Mouse (Mus musculus): ENCODE measurements around the gene Catsper2. TPM values are rescaled to one million over a fixed set of nuclear protein-coding genes. Genes with fewer than 3 reads are reported as not detected.

The Catsper2 gene
- total RNA-seq (2021) = 1 to 10 TPM; 5.7 to 6.4 TPM

DNA sequence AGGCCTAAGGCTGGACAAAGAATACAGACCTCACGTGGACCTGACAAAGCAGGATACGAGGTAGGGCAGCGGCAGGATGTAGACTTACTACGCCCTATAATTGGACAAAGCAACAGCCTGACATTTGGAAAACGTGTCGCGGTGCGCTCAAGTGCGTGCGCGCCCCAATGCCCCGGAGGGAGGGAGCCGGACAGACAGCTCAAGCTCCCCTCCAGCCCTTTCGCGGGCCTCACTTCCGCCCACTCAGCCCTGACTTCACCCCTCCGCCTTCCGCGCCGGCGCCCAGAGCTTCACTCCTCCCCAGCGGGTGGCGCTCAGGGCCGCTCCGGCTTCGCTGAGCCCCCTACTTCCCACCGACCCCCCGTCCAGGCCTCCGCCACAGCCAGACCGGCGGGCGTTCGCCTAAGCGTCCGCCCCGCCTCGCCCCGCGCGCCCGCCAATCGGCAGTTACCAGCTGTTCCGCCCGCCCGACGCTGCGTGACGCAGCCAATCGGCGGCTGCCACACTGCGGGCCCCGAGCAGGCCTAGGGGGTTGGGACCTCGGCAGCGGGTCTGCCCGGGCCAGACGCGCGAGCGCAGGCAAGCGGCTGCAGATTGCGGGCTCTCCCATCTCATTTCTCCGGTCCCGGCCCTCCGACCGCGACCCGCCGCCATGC, at the start of gene Catsper2, which contains the start of gene Pdia3:
Gene Catsper2 (minus strand): TSS at position 406 of the 656 bp plus-strand sequence.
Gene Pdia3 (plus strand): TSS at position 389 of the 656 bp plus-strand sequence.
- peak; percentile 98 for DNase-seq

DNA sequence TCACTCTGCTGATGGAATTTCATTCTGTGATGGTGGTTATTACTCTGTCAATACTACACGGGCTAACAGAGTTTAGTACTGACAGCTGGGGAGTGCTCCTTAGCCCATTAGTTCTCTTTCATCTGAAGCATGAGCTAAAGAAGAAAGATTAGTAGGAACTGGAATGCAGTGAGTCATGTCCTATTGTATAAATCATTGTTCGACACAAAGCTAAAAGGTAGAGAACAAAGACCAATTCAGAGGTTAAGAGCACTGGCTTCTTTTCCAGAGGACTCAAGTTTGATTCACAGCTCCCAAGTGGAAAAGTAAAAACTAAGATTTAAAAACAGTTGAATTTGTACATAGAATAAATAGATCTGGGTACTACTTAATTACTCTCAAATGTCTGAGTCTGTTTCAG, 46.5 kb upstream of the Catsper2 start:
- DNase-seq = no peak

DNA sequence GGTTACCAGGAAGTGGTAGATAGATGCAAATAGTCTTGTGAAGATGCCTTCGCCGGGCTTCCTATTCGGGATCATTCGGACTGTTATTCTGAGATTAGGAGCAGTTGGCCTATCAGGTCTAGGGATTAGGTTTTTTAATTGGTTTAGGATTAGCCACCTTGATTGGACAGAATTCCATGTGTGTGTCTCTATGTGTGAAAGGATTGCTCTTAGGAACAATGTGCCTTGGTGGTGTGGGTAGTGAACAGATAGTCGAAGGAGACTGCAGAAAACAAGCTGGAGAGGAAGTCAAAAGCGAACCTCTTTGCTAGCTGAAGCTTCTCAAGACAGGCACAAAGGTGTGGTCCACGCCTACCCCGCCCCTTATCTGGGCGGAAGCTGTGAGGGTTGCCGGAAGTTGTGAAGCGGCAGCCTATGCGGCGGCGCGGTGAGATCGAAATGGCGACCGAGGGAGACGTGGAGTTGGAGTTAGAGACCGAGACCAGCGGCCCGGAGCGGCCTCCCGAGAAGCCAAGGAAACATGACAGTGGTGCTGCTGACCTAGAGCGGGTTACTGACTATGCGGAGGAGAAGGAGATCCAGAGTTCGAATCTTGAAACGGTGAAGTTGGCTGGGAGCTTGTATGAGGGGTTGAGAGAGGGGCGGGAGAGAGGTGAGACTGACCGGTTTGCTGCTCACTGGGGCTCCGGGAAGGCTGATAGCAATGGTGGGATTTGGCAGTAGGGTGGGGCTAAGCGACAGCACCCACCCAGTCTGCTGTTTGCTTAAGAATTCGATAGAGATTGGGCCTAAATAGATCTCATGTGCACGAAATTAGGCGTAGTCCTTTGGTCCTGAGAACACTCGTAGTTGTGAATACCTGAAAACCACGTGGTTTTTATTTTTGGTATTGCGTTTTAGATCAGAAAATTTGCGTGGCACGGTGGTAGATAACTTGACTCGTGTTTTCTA, 43.4 kb upstream of the Catsper2 start, which contains the start of gene Serinc4:
Gene Serinc4 (minus strand): TSS at position 90 of the 951 bp plus-strand sequence.
- peak; percentile 80 to 86 for DNase-seq

DNA sequence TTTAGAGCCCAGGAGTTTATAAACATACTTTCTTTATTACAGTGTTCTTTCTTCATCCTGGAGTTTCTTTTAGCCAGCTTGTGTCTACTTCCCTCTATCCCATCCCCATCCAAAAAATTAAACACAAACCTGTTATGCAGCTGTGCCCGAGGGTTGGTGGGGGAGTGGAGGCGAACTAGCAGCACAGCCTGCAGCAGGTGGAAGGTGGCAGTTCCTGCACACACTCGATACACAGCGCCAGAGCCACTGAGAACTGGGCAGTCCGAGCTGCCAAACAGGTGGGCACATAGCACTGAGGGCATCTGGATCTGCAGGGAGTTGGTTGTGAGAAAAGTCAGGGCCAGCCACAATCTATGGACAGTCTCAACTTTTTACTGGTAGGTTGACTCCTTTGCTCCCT, 41.9 kb upstream of the Catsper2 start:
- no peak for DNase-seq

DNA sequence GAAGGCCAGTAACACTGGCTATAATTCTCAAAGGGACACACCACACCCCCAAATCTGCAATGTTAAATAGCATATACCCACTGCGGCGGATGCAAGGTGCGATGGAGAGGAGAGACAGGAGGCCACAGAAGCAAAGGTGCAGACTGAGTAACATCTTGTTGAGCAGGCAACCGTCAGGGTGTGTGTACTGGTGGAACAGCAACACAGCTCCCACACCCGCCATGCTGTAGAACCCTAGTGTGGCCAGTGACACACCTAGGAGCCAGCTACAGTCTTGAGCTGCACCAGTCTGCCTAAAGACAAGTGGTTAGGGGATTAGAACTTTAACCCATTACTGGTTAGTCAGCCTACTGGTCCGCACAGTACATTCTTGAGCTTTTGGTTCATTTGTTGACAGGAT, 40.3 kb upstream of the Catsper2 start:
- no peak for DNase-seq

DNA sequence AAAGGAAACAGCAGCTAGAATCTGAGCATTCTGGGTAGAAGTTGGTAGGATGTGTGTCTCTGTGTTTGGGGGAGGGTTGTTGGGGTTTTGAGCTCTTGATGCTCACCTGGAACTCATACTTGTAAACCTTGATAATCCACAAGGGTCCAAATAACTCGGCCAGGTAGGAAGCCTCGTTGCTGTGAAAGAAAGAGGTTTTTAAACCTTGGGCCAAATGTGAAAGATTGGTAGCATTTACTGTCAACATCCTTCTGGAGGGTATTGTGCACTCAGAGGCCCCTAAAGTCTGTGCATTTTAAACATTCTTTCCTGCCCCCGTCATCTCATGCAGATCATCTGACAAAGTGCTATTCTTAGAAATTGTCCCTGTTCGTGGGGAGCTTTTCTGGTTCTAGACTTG, 39.4 kb upstream of the Catsper2 start, which contains the start of gene Hypk:
Gene Hypk (plus strand): TSS at position 301 of the 400 bp plus-strand sequence.
- DNase-seq = no peak

DNA sequence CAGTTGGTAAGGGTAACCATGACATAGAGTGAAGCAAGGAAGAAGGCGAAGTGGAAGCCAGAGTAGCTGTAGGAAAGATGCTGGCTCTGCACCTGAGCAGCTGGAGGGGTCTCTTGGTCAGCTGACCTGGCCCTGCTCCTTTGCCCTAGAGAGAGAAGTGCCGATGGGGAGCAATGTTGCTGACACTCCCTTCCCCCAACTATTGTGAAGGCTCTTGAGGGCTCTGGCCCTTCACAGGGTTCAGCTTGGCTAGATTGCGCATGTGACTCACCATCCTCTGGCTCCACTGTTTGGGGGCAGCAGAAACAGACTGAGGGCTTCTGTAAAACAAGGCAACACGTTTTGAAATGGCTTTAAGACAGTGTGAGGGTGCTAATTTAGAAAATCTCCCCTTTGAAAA, 38.8 kb upstream of the Catsper2 start:
- DNase-seq = no peak

DNA sequence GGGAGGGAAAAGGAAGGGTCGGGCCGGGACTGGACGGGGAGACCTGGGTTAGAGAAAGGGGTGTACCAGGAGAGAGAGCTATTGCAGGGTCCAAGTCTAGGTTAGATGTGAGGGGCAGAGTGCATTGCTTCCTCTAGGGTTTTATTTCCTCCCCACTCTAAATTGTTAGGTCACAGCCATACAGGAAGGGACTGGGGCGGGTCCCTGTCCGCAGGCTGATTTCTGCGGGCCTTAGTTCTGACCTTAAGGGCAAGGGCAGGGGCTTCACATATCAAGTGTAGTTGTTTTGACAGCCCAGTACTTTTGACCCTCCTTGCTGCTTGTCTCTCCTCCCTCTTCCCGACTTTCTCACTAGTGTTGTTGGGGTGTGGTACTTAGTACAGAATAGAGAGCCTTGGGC, 36.5 kb upstream of the Catsper2 start:
- no peak for DNase-seq

DNA sequence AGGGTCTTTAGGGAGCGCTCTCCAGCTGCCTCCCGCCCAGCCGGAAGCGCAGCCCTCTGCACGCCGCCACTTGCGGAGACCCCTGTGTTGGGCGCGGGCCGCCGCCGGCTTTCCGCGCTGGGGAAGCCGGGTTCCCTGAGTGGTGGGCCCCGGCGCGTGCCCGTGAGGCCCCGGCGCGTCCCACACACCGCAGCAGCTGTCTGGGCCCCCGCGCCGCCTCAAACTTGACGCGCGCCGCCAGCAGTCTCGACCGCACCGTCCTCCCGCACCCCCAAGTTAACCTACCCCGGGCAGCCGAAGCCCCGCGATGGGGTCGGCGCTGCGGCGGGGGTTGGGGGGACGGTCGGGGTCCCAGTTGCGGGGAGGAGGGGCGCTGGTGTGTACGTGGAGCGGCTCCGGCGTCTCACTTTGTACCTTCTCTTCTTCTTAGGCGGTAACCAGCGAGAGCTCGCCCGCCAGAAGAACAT, 36.0 kb upstream of the Catsper2 start:
- DNase-seq = no peak

DNA sequence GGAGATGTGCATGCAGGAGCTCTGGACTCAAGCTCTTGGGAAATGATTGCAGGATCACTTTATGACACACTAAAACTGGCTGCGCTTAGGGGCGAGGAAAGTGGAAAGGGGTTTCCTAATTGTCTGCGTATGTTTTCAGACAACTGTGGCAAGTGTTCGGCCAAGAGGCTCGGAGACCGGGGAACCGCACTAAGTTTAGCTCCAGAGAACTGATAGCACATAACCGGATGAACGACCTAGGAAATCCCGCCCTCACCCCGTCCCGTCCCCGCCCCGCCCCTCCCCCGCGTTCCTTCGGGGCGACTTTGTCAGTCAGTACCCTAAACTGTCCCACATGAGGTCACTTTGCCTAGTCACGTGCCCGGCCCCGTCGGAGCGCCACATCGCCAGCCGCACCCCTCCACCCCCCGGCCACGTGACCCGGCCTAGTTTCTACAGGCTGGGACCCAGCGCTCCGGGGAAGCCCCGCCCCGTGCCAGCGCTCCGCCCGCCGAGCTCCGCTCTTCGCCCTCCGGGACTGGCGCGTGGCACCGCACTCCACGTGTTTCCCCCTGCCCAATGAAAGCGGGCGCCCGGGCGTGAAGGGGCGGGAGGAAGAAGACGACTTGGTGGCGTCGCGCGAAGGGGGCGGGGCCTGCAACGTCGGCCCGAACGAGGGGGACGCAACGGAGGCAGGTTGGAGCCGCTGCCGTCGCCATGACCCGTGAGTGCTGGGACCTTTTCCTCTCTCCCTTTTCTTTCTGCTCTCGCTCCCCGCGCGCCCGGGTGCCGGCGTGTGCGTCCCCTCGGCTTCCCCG, 35.3 kb upstream of the Catsper2 start, which contains the start of gene Serf2:
Gene Serf2 (plus strand): TSS at position 457 of the 797 bp plus-strand sequence.
- DNase-seq = peak; percentile 98 to 99

DNA sequence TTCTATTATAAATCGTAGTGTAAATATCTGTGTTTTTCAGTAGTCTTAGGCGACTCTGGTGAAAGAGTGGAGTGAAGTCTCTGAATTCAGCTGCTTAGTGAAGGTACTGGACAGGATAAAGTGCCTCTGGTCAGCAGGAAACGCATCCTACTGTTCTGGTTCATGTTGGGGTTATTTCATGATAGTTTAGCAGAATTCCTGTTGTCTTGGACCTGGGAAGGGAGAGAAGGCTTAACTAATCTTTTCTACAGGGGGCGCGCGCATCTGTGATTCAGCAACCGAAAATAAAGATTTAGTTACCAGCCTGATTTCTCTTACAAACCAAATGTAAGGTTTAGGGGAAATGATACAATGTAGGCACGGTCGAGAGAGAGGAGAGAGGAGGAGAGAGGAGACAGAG, 34.5 kb upstream of the Catsper2 start:
- no peak for DNase-seq

DNA sequence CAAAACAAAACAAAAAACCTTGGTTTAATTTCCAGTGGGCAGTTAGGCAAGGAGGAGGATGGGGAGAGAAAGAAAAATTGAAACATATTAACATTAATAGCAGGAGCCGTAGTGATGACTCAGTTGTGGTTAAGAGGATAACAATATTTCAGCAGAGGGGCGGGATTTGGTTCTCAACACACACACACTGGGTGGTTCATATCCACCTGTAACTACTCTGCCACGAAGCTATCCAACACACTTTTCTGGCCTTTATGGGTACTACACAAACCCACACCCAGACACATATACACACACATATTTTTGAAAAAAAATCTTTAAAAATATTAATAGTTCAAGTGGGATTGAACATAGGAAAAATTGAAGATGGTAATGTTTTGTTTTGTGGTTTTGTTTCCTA, 33.4 kb upstream of the Catsper2 start:
- no peak for DNase-seq

DNA sequence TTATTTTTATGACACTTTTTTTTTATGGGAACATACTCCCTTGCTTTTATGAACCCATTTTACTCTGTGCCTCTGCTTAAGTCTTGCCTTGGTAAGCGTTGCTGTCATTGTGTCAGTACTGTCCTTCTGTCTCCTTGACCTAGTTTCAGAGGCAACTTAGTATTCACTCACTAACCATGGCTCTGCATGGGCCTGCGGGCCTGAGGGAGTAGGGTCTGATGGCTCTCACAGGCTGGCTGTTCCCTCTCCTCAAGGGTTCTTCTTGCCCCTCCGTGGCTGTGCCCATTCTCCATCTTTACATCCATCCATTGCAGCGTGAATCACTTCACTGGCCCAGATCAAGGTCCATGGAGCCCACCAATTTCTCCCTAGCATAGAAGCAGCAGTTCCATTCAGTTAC, 32.9 kb upstream of the Catsper2 start:
- no peak for DNase-seq

DNA sequence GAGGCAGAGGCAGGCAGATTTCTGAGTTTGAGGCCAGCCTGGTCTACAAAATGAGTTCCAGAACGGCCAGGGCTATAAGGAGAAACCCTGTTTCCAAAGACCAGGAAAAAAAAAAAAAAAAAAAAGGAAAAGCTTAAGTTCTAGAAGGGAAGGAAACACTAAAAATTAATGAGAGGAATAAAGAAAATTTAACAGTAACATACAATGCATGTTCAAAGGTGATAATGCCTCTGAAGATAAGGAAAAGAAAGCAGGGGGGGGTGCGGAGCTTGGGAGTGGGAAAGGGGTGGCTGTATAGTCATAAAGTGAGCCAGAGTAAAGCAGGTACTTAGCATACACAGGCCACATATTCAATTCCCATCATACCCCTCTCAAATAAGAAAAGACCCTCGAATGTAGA, 31.5 kb upstream of the Catsper2 start:
- no peak for DNase-seq

DNA sequence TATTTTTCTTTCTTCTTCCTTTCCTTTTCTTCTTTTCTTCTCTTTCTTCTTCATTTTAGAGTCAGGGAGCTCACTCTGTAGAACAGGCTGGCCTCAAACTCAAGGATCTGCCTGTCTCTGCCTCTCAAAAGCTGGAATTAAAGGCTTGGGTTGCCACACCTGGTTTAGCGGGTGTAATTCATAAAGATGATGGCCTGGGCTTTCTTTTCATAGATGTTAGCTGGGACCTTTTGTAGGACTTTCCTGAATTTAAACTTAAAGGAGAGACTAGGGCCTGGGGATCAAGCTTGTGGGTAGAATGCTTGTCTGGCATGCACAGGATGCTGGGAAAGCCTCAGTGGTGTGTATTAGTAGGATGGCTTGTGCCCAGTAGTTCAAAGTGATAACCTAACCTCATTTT, 30.6 kb upstream of the Catsper2 start, which contains the start of gene Ell3:
Gene Ell3 (minus strand): TSS at position 101 of the 400 bp plus-strand sequence.
- no peak for DNase-seq

DNA sequence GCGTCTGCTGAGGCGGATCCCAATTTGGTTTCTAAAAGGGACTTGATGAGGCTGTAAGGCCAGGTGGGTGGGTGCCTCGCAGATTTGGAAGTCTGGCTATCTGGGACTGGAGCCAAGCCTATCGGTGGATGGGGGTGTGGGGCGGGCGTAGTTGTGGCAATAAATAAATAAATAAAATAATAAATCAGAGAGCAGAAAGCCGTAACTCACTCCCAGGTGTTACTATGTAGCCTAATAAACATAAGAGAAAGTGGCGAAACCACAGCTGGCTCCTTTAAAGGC, 29.4 kb upstream of the Catsper2 start:
- no peak for DNase-seq

DNA sequence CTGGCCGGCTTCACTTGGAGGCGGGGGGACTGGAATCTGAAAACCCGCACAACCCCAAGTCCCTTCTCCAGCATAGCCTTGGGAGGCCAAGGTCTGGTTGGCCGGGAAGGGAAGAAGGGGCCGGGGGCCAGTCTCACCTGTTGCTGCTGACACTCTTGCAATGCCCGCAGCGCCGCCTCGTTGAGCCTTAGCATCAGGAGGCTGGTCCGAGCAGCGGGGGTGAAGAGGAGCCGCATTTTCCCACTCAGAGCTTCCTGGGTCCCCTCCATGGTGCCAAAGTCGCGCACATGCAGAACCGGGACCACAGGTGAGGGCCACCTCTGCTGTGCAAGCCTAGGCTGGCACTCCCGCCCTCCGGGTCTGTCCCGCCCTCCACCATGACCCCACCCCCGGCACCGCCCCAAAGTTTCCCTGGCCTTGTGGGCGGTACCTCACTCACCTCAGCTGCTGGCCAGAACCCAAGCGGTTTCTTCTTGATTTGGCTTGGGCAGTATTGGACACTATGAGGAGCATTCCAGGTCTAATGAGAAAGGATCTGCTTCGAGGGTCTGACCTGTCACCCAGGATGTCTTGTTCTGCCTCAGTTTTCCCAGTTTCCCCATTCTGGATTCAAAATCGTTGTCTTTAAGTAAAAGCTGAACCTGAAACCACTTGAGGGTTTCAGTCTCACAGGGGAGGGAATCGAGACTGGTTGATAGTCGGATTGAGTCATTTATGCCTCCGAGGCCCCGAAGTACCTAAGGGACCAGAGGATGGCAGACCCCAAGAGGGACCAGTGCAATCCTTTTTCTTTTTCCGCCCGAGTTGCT, 28.9 kb upstream of the Catsper2 start:
- DNase-seq = no peak

DNA sequence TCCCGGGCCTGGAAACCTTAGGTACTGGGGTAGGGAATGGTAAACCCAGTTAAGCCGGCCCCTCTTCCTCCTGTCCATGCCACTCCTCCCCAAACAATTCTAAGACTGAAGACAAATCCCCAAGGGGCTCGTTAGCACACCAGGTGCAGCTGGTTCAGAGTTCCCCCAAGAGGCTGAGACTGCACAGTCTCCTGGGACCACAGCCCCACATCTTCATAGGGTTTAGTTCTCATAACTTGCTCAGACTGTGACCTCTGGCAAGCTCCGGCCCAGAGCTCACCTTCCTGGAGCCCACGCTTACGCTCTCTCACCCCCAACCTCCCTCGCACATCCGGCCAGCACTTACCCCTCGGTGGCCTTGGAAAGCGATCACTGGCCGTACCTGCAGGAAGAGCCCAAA, 28.2 kb upstream of the Catsper2 start:
- no peak for DNase-seq

DNA sequence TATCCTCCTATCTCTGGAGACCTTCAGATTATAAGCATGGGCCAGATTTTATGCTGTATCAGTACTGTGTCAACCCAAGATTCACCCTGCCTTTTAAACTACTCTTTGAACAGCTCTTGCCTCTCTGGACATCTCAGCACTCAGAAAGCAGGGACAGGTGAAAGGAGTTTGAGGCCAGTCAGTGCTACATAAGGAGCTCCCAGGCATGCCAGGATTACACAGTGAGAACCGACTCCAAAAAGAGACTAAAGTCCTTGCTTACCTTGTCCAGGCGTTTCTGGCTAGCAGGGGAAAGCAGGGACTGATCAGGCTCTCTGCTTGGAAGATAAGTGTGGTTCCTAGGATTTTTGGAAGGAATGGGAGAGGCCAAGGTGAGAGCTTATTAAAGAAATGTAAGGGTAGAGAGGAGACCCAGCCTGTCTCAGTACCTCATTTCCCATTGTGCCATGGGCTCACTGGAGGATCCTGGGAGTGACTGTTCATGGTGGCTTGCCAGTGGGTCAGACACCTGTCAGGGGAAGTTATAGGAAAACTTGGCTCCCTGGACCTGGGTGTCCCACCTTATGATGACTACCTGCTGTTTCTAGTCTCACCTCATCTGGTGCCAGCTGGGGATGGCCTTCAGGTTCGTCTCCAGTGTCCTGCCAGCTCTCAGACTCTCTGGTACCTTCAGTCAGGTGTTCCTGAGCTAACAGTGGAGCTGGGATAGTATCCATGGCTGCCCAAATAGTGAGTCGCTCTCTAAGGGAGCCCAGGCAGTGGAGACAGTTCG, 27.4 kb upstream of the Catsper2 start:
- DNase-seq = no peak

DNA sequence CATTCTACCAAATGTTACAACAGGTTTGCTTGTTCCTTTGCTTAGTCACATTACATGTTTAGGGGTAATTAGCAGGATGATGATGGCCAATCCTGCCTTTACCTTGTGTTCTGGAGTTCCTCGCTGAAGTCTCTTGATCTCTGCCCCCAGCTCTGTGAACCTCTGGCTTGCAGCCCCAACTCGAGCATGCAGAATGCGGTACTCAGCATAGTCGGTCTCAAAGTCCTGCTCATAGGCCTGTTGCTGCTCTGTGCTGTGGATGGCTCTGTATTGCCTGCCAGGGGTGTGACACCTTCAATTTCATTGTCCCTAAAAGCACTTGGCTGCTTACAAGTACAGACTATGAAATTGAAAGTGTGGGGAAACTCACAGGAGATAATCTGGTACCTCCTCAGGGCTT, 26.2 kb upstream of the Catsper2 start:
- DNase-seq = no peak

DNA sequence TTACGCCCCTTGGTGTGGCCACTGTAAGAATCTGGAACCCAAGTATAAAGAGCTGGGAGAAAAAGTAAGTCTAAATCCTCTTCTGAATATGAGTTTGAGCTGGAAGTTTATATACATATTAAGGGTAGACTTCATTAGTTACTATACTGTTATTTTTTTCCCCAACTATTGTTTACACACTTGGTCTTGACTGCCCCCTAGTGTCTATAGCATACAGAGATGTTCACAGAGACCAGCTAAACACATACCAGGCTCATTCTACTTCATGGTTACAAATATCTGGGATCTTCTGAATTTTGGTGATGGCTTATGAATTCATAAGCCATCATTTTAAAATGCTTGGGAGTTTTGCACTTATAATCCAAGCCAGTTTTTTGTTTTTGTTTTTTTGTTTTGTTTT, 21.3 kb upstream of the Catsper2 start:
- DNase-seq = no peak

All from layer of hippocampus, postnatal 36 days (tissue).